Mouse (Mus musculus) lung, postnatal 0 days (tissue): ENCODE data around the gene Rnf144a.

Experiments
- CTCF ChIP-seq: IDR thresholded peaks from 2 replicates; pipeline ENCODE4 v1.5.1; 2016; ENCODE audit warnings: antibody characterized with exemption, mild to moderate bottlenecking
- EP300 ChIP-seq: IDR thresholded peaks from 2 replicates; pipeline ENCODE4 v1.6.1; 2016; ENCODE audit warnings: antibody characterized with exemption, mild to moderate bottlenecking, control low read depth

- TF ChIP-seq CTCF (no peak), EP300 (peak; percentile 63; the same call in 1 of the 2 replicates)
Observed at GRCm38 (mm10) chr12:26342663-26343062, 72.4 kb downstream of the Rnf144a start.
